Mouse (Mus musculus): ENCODE data around the gene Nol4l. TPM values are rescaled to one million over a fixed set of nuclear protein-coding genes. Genes with fewer than 3 reads are reported as not detected.
A peak's percentile ranks its signal among the peaks of the same experiment; 100 is the strongest.
"Not testable (repeated sequence)": the region's sequence is repeated elsewhere in the genome, so short reads cannot be mapped to it uniquely, and the experiment has no call there.

Nol4l gene
- total RNA-seq, 1 experiment from 2014 or later: 16.1 TPM

- no peak for DNase-seq
These were observed 111.9 kb downstream of the Nol4l start for GRCm38 (mm10) chr2:153417841-153418240.

DNA sequence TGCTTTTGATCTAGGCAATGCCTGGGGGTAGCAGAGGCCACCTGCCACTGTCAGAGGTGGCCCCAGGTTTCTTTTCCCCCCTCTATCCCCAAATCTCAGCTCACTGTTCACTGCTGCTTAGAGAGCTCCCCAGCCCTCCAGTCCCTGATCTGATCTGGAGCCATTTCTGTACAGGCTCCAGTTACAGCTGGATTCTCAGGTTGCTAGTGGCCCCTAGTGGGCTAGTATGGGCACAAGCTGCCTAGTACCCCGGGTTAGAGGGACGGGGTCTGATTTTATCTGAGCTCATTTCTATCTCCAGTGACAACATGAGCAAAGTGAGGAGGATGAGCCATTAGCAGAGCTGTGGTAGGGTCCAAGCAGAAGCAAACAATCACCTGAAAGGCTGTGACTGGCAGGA lies 115.2 kb downstream of the Nol4l start:
- no peak for DNase-seq

DNA sequence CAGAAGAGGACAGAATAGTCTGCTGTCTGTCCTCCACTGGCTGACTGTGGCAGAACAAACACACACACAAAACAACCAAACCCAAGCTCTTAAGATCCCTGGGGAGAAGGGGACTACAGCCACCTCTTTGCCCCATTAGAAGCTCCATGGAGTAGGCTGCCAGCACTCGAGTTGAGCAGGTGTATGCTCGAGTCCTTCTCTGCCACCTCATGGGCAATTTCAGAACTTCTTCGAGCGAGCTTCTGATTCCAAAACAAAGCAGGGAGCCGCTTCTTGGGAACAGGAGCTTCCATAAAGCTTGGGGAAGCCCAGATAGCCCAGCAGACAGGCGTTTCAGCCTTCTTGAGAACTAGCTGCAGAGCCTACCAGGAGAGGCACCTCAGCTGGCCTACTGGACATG lies 117.2 kb downstream of the Nol4l start:
- DNase-seq: no peak

- no peak for DNase-seq
These were observed 118.2 kb downstream of the Nol4l start for GRCm38 (mm10) chr2:153411557-153411956.

GRCm38 (mm10) chr2:153408971-153409370 lies 120.8 kb downstream of the Nol4l start:
- DNase-seq: no peak

GRCm38 (mm10) chr2:153406882-153407281 lies 122.9 kb downstream of the Nol4l start:
- DNase-seq: no peak

- DNase-seq: no peak
These were observed 124.9 kb downstream of the Nol4l start for GRCm38 (mm10) chr2:153404882-153405281.

GRCm38 (mm10) chr2:153404062-153404461 lies 125.7 kb downstream of the Nol4l start:
- no peak for DNase-seq

GRCm38 (mm10) chr2:153399166-153399565 lies 130.6 kb downstream of the Nol4l start:
- DNase-seq: no peak

DNA sequence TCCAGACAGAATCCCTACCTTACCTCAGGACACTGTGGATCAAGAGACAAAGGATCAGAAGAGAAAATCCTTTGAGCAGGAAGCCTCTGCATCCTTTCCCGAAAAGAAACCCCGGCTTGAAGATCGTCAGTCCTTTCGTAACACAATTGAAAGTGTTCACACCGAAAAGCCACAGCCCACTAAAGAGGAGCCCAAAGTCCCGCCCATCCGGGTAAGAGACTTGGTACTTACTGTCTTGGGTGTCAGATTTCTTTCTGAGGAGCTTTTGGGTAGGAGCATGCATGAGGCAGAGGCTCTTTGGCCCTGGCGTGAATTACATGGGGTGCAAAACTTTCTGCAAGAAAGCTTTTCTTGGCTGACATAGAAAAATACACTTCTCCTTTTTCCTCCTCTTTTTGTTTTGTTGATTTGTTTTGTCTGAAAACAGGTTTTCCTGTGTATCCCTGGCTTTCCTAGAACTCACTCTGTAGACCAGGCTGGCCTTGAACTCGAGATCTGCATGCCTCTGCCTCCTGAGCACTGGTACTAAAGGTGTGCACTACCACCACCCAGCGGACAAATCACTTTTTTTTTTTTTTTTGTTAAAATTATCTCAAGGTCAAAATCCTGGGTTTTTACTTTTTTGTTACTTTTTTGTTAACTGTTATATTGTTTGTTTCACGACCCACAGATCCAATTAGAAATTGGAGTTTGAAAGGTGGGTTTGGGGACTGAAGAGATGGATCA lies 131.8 kb downstream of the Nol4l start:
- no peak for DNase-seq

- no peak for DNase-seq
These were observed 136.7 kb downstream of the Nol4l start for GRCm38 (mm10) chr2:153393045-153393444.

GRCm38 (mm10) chr2:153389831-153390230 lies 139.9 kb downstream of the Nol4l start:
- no peak for DNase-seq

- DNase-seq: no peak
These were observed 149.3 kb downstream of the Nol4l start for GRCm38 (mm10) chr2:153380479-153380878.

DNA sequence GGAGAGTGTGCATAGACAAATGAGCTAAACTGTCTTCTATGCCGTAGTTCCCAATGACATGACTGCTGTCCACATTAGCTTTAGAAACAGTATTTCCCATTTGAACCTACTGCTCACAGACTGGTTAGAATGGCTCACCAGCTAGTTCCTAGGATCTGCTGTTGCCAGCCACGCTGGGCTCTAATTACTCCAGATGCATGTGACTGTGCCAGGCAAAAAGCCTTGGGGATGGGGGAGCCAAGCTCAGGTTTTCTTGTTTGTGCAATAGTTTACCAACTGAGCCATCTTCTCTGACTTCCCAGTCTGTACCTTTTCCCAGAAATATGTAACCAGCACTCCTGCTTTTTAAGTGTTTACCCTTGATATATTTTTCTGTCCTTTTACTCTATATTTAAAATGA lies 154.4 kb downstream of the Nol4l start:
- peak; percentile 3 for DNase-seq

DNA sequence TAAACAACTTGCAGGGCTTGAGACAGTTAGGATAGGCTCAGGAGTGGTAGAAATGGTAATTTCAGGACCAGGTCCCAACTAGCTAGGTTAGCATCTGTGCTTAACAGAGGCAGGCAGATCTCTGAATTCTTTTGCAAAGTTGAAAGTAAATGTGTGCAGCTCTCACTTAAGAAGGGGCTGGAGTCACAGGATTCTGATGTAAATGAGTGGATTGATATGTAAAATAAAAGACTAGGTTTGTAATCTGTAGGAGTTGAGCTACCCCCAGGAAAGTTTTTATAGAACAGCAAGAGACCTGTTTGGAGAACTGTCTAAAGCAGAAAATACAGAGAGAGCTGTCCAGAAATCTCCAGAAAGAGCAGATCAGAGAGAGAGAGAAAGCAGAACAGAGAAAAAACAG lies 158.9 kb downstream of the Nol4l start:
- no peak for DNase-seq

- DNase-seq: not testable (repeated sequence)
These were observed 165.2 kb downstream of the Nol4l start for GRCm38 (mm10) chr2:153364531-153364930.

DNA sequence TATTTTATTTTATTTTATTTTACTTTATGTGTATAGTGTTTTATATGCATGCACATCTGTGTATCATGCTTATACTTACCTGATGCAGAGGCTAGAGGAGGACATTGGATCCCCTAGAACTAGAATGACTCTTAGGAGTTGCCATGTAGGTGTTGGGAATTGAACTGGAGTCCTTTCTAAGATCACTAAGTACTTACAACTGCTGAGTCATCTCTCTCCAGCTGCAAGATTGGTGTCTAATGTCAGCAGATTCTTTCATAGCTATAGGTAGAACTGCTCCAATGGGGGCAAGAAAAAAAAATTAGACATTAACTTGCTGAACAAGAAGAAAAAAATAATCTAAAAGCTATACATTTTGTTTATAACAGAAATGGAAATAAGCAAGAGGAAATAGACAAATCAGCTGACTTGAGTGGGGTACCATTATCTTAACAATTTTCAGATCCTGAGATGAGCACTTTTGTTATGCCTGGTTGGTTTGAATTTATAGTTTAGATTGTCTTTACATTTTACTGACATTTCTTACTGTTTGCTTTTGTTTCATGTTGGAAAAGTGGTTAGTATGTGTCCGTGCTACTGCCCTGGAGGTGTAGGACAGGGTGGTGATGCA lies 168.6 kb downstream of the Nol4l start:
- no peak for DNase-seq

Other genes with a start within 250 kb of the Nol4l start
- 31.8 and 34.4 TPM in 2 replicates for gene Kif3b, start 238.6 kb downstream of the Nol4l start, total RNA-seq (2021)
- 32.4 and 38.4 TPM in 2 replicates for gene Asxl1, start 184.1 kb downstream of the Nol4l start, total RNA-seq (2021)
- not detected in 2 replicates for gene 4930404H24Rik, start 37.2 kb downstream of the Nol4l start, total RNA-seq (2021)
- gene Commd7, start 102.8 kb upstream of the Nol4l start, total RNA-seq (2021): 39.0 and 44.0 TPM in 2 replicates
- gene Dnmt3b, start 119.5 kb upstream of the Nol4l start, total RNA-seq (2021): 4.2 and 4.4 TPM in 2 replicates
- not detected in 2 replicates for gene Dnmt3c, start 166.7 kb upstream of the Nol4l start, total RNA-seq (2021)
- 66.2 and 108 TPM in 2 replicates for gene Mapre1, start 211.3 kb upstream of the Nol4l start, total RNA-seq (2021)
- gene Efcab8, start 250.0 kb upstream of the Nol4l start, total RNA-seq (2021): 0.27 TPM in 1 of 2 replicates, not detected in the other